19 mouse cellular contexts compared by ENCODE assay signal in the genomic region with DNA sequence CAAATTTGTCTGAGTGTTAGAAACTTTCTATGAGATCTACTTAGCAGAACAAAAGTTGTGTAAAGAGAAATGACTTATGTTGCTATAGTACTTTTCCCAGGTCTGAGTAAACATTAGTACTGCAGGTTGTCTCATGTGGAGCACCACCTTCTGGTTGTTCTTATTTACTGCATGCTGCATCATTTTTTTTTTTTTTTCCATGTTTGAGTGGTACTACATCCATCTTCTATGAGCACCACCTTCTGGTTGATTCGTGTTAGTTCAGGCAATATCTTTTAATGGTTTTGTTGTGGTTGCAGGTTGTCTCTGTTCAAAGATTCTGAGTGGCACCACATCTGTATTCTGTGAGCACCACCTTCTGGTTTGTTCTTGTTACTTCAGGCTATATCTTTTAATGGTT. TPM values are rescaled to one million over a fixed set of nuclear protein-coding genes. Genes with fewer than 3 reads are reported as not detected.
"Had no signal": no experiment of that assay in that cellular context is flagged by ENCODE, and none has a peak within 500 bp of the region (broad histone marks: within the 10 kb centered on the region; RNA-seq: fewer than 3 reads in every experiment).

No protein-coding gene starts in this region.

RNA-seq across cellular contexts. Expression of a gene that starts 7.0 kb away (rescaled TPM):
- total RNA-seq: megakaryocyte progenitor cell, adult 5-6 weeks had no signal
- polyA plus RNA-seq: liver, embryonic 15.5 days; liver, postnatal 0 days; lung, adult 2 months; lung, embryonic 15.5 days; lung, postnatal 0 days; macrophage; midbrain, embryonic 11.5 days; midbrain, embryonic 13.5 days; midbrain, embryonic 15.5 days; neural tube, embryonic 11.5 days; neural tube, embryonic 13.5 days; neural tube, embryonic 15.5 days; small intestine, adult 2 months; stomach, embryonic 14.5 days; stomach, embryonic 16.5 days; testis, adult 2 months; thymus, adult 2 months; urinary bladder, adult 2 months had no signal

RNA-seq across cellular contexts. Expression of a gene that starts 31.4 kb away (rescaled TPM):
- total RNA-seq: megakaryocyte progenitor cell, adult 5-6 weeks had no signal
- polyA plus RNA-seq: liver, embryonic 15.5 days; liver, postnatal 0 days; lung, adult 2 months; lung, embryonic 15.5 days; lung, postnatal 0 days; macrophage; midbrain, embryonic 11.5 days; midbrain, embryonic 13.5 days; midbrain, embryonic 15.5 days; neural tube, embryonic 11.5 days; neural tube, embryonic 13.5 days; neural tube, embryonic 15.5 days; small intestine, adult 2 months; stomach, embryonic 14.5 days; stomach, embryonic 16.5 days; testis, adult 2 months; urinary bladder, adult 2 months had no signal
